Mouse (Mus musculus) brain, embryonic 14.5 days (tissue): Measurements from ENCODE around the gene Acad11.

Experiments used
- CTCF ChIP-seq: fragments of 200-500 bp; IDR thresholded peaks from 2 replicates; pipeline ENCODE4 v1.5.1; 2012; ENCODE audit warnings: inconsistent platforms, mild to moderate bottlenecking, moderate library complexity, borderline replicate concordance; ENCODE audit not compliant: insufficient read depth, insufficient read length; ENCODE audit errors: extremely low read depth
- POLR2A ChIP-seq: fragments of 200-500 bp; IDR thresholded peaks from 2 replicates; pipeline ENCODE4 v1.6.1; 2012; ENCODE audit warnings: mild to moderate bottlenecking, inconsistent platforms, borderline replicate concordance; ENCODE audit not compliant: poor library complexity, insufficient read depth, insufficient read length, severe bottlenecking; ENCODE audit errors: extremely low read depth

DNA sequence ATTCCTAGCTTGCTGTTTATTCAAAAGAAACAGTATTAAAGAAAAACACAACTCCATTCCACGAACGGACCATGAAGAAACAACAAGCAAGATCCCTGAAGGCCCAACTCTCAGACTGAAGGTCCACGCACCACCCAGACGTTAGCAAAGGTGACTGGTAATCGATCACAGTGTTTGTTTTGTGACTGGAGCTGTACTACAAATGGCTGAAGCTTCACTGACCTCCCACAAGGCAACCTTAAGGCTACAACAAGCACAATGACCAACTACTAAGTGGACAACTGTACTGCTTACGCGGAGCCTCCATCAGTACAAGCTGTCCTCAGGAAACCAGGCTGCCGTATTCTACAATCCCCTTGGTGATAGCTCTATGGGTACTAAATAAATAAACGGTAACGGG is 106.8 kb downstream of the Acad11 start:
- TF ChIP-seq POLR2A: no peak
- TF ChIP-seq CTCF: no peak
